Mouse (Mus musculus): ENCODE results near the gene Ropn1l. TPM values are rescaled to one million over a fixed set of nuclear protein-coding genes. Genes with fewer than 3 reads are reported as not detected.

Gene Ropn1l
- polyA plus RNA-seq, 1 experiment, result 0.50 TPM

DNA sequence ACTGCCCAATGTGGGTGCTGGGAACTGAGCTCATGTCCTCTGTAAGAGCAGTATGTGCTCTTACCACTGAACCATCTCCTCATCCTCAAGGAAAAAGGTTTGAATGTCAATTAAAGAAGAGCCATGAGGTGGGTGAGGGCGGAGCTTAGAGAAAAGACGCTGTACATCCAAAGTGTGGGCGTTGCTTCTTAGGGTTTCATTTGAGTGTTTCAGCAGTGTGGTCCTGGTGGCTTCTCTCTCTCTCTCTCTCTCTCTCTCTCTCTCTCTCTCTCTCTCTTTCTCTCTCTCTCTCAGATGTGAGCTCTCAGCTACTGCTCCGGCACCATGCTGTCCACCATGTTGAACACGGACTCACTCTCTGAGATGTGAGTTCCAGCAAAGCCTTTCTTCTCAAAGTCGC, 39.9 kb downstream of the Ropn1l start:
- H3K36me3 ChIP-seq (ENCODE audit: control insufficient read depth, insufficient read depth, low read length), result no peaks in the 10 kb centered on the region
- H3K4me1 ChIP-seq (ENCODE audit: control insufficient read depth, insufficient read depth, insufficient read length), result peaks cover 5% of the 10 kb centered on the region; the same call in 1 of the 2 replicates
- no peak for TF ChIP-seq CTCF (IDR thresholded peaks at IDR 0.05; ENCODE audit: extremely low read depth, insufficient read depth, insufficient read length, insufficient replicate concordance)
- no peak for TF ChIP-seq POLR2A (IDR thresholded peaks at IDR 0.05; ENCODE audit: low read depth, low read length)
- no peak for DNase-seq (ENCODE audit: low read depth in 1 of 2, low spot score in 2 of 2)
- no peak overlapping the region for H3K27ac ChIP-seq (ENCODE audit: insufficient read depth, low read length)
- 85% methylated on average over 6 of the region's 6 CpGs for WGBS
- no peaks in the 10 kb centered on the region for H3K27me3 ChIP-seq (ENCODE audit: control insufficient read depth, insufficient read depth, low read length)
- H3K4me3 ChIP-seq (ENCODE audit: extremely low read depth, insufficient read depth, insufficient read length), result no peak overlapping the region

DNA sequence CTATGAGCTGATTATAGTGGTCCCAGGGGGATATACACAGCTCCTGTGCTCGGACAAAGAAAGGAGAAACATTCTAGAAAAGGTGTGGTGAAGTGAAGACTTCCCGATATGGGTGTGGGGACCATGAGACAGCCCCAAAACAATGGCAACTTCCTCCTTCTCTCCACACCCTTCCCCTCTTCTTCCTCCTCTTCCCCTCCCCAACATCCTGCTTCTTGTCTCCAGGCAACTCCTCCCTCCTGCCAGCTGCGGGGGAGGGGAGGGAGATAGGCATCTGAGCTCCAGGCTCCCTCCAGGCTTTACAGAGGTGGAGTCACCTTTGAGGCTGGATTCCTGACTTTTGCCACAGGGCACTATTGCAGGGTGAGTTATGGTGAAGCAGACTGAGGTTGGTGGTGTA, 40.6 kb downstream of the Ropn1l start:
- H3K27me3 ChIP-seq (ENCODE audit: control insufficient read depth, insufficient read depth, low read length), result no peaks in the 10 kb centered on the region
- H3K36me3 ChIP-seq (ENCODE audit: control insufficient read depth, insufficient read depth, low read length), result no peaks in the 10 kb centered on the region
- no peak for TF ChIP-seq CTCF (IDR thresholded peaks at IDR 0.05; ENCODE audit: extremely low read depth, insufficient read depth, insufficient read length, insufficient replicate concordance)
- no peak for TF ChIP-seq POLR2A (IDR thresholded peaks at IDR 0.05; ENCODE audit: low read depth, low read length)
- H3K4me3 ChIP-seq (ENCODE audit: extremely low read depth, insufficient read depth, insufficient read length), result no peak overlapping the region
- H3K27ac ChIP-seq (ENCODE audit: insufficient read depth, low read length), result no peak overlapping the region
- WGBS, result 14% methylated on average over 3 of the region's 3 CpGs
- peaks cover 5% of the 10 kb centered on the region; the same call in 1 of the 2 replicates for H3K4me1 ChIP-seq (ENCODE audit: control insufficient read depth, insufficient read depth, insufficient read length)
- DNase-seq (ENCODE audit: low read depth in 1 of 2, low spot score in 2 of 2), result peak in 1 of 2 experiments; percentile 11

DNA sequence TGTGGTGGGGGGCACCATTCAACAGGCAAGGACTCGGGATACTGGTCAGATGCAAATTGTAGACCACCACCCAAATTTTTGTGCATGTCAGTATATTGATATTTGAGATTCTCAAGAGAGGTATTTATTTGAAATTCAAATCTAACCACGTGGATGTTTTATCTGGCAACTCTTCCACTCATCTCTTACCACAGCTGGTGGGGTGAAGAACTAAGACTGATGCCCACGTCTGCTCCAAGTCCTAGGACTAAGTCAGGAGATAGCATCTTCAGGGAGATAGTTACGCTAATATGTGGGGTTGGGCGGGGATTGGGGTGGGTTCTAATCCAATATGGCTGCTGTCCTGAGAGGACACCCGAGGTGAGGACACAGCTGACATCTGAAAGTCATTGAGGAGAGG, 41.1 kb downstream of the Ropn1l start:
- Histone ChIP-seq H3K36me3 (ENCODE audit: control insufficient read depth, insufficient read depth, low read length) (no peaks in the 10 kb centered on the region), H3K27me3 (ENCODE audit: control insufficient read depth, insufficient read depth, low read length) (no peaks in the 10 kb centered on the region), H3K4me3 (ENCODE audit: extremely low read depth, insufficient read depth, insufficient read length) (no peak overlapping the region), H3K27ac (ENCODE audit: insufficient read depth, low read length) (no peak overlapping the region), H3K4me1 (ENCODE audit: control insufficient read depth, insufficient read depth, insufficient read length) (peaks cover 5% of the 10 kb centered on the region; the same call in 1 of the 2 replicates)
- DNase-seq (ENCODE audit: low read depth in 1 of 2, low spot score in 2 of 2), result no peak
- TF ChIP-seq CTCF (IDR thresholded peaks at IDR 0.05; ENCODE audit: extremely low read depth, insufficient read depth, insufficient read length, insufficient replicate concordance) (no peak), POLR2A (IDR thresholded peaks at IDR 0.05; ENCODE audit: low read depth, low read length) (no peak)
- 73% methylated on average over 6 of the region's 6 CpGs for WGBS

DNA sequence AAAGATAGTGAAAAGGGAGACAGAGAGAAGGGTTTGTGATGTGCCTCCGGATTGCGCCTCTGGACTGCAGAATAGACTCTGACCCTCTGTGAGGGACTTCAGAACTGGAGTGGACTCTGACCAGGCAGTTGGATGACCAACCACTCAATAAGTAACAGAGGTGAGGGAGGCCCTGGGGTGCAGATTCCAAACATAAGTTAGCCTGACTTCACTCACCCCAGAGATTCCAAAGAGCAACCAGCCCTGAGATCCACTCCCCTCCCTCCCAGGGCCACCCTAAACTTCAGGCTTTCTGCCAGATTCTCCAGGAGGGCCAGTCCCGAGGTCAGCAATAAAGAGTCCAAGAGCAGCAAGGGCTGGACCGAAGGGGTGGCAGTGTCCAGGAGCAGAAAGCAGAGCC, 46.0 kb downstream of the Ropn1l start:
- H3K4me1 ChIP-seq (ENCODE audit: control insufficient read depth, insufficient read depth, insufficient read length), result no peaks in the 10 kb centered on the region; the same call in 1 of the 2 replicates
- no peak for DNase-seq (ENCODE audit: low read depth in 1 of 2, low spot score in 2 of 2)
- no peak overlapping the region for H3K27ac ChIP-seq (ENCODE audit: insufficient read depth, low read length)

DNA sequence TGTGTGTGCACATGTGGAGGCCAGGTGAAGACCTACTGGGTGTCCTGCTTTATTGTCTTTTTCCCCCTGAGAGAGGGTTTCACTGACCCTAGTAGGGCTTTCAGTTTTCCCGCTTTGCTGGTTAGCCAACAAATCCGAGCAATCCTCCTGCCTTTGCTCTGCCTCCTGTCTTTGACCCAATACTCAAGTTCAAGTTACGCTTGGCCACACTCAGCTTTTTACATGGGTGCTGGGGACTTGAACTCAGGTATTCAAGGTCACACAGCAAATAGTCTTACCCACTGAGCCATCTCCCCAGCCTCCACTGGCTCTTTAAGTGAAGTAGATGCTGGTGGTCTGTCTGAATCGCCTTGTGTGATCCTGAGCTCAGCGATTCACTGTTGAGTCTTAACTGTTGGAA, 46.7 kb downstream of the Ropn1l start:
- 91% methylated on average over 5 of the region's 5 CpGs for WGBS

More for the DNA sequence above, 46.0 kb downstream of the Ropn1l start:
- H3K27me3 ChIP-seq (ENCODE audit: control insufficient read depth, insufficient read depth, low read length), result no peaks in the 10 kb centered on the region
- 85% methylated on average over 4 of the region's 4 CpGs for WGBS
- TF ChIP-seq POLR2A (IDR thresholded peaks at IDR 0.05; ENCODE audit: low read depth, low read length) (no peak), CTCF (IDR thresholded peaks at IDR 0.05; ENCODE audit: extremely low read depth, insufficient read depth, insufficient read length, insufficient replicate concordance) (no peak)
- H3K36me3 ChIP-seq (ENCODE audit: control insufficient read depth, insufficient read depth, low read length), result no peaks in the 10 kb centered on the region
- no peak overlapping the region for H3K4me3 ChIP-seq (ENCODE audit: extremely low read depth, insufficient read depth, insufficient read length)

DNA sequence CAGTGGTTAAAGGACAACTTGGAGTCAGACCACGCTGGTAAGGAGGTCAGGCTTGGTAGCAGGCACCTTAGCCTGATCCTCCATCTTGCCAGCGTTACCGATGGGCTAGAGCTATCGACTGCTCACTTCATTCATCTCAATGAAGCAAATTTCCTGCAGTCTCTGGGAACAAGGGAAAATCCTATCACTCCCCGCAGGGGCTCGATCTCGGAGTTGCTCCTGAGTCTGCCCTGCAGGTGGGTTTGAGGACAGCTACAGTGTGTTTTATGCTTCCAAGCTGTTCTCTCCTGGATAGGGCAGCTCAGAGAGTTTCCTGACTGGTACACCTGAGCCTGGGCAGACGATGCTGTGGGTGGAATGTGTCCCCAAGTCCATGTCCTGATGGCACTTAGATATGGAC, 49.2 kb downstream of the Ropn1l start:
- TF ChIP-seq CTCF (IDR thresholded peaks at IDR 0.05; ENCODE audit: extremely low read depth, insufficient read depth, insufficient read length, insufficient replicate concordance) (no peak), POLR2A (IDR thresholded peaks at IDR 0.05; ENCODE audit: low read depth, low read length) (no peak)

More for the DNA sequence above, 46.7 kb downstream of the Ropn1l start:
- Histone ChIP-seq H3K36me3 (ENCODE audit: control insufficient read depth, insufficient read depth, low read length) (no peaks in the 10 kb centered on the region), H3K4me3 (ENCODE audit: extremely low read depth, insufficient read depth, insufficient read length) (no peak overlapping the region), H3K27me3 (ENCODE audit: control insufficient read depth, insufficient read depth, low read length) (no peaks in the 10 kb centered on the region), H3K27ac (ENCODE audit: insufficient read depth, low read length) (no peak overlapping the region), H3K4me1 (ENCODE audit: control insufficient read depth, insufficient read depth, insufficient read length) (no peaks in the 10 kb centered on the region; the same call in 1 of the 2 replicates)
- no peak for DNase-seq (ENCODE audit: low read depth in 1 of 2, low spot score in 2 of 2)
- TF ChIP-seq CTCF (IDR thresholded peaks at IDR 0.05; ENCODE audit: extremely low read depth, insufficient read depth, insufficient read length, insufficient replicate concordance), result no peak
- TF ChIP-seq POLR2A (IDR thresholded peaks at IDR 0.05; ENCODE audit: low read depth, low read length), result no peak

DNA sequence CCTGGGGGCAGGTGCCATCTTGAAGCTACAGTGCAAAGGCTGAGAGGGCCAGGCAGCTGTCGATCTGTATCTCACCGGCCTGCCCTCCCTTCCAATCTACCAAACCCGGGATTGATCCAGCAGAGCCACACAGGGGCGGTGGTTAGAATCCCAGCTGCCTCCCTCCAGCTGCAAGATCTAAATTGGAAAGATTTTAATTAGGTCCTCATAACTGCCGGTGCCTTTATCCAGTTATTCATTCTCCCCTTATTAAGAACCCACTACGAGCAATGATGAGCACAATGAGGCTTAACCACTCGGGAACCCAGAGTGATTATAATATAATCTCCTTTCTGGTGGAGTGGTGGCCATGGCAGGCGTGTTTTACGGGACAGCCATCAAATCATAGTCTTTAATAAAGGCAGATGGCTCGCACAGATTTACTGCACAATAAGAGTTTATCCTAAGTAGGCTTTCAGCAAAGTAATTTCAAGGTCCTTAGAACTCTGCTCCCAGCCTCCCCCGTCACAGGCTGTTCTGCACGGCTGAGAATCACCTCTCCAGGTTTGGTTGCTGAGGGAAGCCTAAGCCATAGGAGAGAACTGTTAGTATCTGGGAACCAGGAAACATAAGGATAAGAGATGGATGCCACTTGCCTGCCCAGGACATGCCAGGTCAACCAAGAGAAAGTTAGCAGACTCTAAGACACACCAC, 51.2 kb downstream of the Ropn1l start:
- no peak for DNase-seq (ENCODE audit: low read depth in 1 of 2, low spot score in 2 of 2)
- no peaks in the 10 kb centered on the region for H3K4me1 ChIP-seq (ENCODE audit: control insufficient read depth, insufficient read depth, insufficient read length)
- 88% methylated on average over 12 of the region's 12 CpGs for WGBS
- H3K36me3 ChIP-seq (ENCODE audit: control insufficient read depth, insufficient read depth, low read length), result no peaks in the 10 kb centered on the region
- no peak overlapping the region for H3K27ac ChIP-seq (ENCODE audit: insufficient read depth, low read length)
- H3K4me3 ChIP-seq (ENCODE audit: extremely low read depth, insufficient read depth, insufficient read length), result no peak overlapping the region
- H3K27me3 ChIP-seq (ENCODE audit: control insufficient read depth, insufficient read depth, low read length), result no peaks in the 10 kb centered on the region
- no peak for TF ChIP-seq POLR2A (IDR thresholded peaks at IDR 0.05; ENCODE audit: low read depth, low read length)
- no peak for TF ChIP-seq CTCF (IDR thresholded peaks at IDR 0.05; ENCODE audit: extremely low read depth, insufficient read depth, insufficient read length, insufficient replicate concordance)

More for the DNA sequence above, 49.2 kb downstream of the Ropn1l start:
- Histone ChIP-seq H3K4me1 (ENCODE audit: control insufficient read depth, insufficient read depth, insufficient read length) (no peaks in the 10 kb centered on the region), H3K27me3 (ENCODE audit: control insufficient read depth, insufficient read depth, low read length) (no peaks in the 10 kb centered on the region), H3K4me3 (ENCODE audit: extremely low read depth, insufficient read depth, insufficient read length) (no peak overlapping the region), H3K36me3 (ENCODE audit: control insufficient read depth, insufficient read depth, low read length) (no peaks in the 10 kb centered on the region), H3K27ac (ENCODE audit: insufficient read depth, low read length) (no peak overlapping the region)
- 95% methylated on average over 8 of the region's 8 CpGs for WGBS
- DNase-seq (ENCODE audit: low read depth in 1 of 2, low spot score in 2 of 2), result no peak

Data from spleen, adult 2 months (tissue).